Mouse (Mus musculus) liver, adult (tissue): ENCODE data around the gene Gm8909.

ENCODE experiments used
- GATA4 ChIP-seq: IDR thresholded peaks from 2 replicates; pipeline ENCODE4 v1.6.1; 2014; ENCODE audit warnings: mild to moderate bottlenecking, low read length; ENCODE audit not compliant: insufficient replicate concordance

Gm8909 gene

DNA sequence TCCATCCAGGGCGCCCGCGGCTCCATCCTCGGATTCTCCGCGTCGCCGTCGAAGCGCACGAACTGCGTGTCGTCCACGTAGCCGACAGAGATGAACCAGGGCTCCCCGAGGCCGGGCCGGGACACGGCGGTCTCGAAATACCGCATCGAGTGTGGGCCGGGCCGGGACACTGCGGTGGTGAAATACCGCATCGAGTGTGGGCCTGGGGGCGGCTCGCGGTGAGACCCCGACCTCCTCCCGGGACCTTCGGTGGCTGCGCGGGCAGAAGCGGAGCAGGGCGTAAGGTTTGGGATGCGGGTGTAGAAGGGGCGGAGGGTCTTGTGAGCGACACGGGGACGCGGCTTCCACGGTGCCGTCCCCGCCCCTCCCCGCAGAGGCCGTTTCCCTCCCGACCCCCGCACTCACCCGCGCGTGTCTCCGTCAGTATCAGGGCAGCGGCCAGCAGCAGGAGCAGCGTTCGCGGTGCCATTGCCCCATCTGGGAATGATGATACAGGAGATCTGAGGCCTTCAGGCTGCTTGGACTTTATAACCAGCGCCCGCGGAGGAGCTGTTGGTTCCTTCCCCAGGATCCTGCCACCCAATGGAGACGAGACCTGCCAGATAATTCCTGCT, at the start of gene Gm8909:
Gm8909 (minus strand) TSS at position 499 of the 614 bp plus-strand sequence.
- no peak for TF ChIP-seq GATA4

DNA sequence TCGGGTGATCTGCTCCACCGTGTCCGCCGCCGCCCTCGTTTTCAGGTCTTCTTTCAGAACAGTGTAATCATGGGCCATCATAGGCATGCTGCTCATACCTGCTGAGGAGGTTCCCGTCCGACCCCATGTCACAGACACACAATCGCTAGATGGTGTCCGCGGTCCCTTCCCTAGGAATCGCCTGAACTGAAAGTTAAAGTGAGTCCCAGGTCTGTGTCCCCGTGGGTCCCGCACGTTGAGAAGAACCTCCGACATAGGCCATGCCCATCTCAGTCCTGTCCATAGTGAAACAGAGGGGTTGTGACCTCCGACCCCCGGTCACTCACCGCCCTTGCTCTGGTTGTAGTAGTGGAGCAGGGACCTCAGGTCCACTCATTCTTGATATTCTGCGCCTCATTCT, 47.2 kb upstream of the Gm8909 start:
- TF ChIP-seq GATA4, result no peak

DNA sequence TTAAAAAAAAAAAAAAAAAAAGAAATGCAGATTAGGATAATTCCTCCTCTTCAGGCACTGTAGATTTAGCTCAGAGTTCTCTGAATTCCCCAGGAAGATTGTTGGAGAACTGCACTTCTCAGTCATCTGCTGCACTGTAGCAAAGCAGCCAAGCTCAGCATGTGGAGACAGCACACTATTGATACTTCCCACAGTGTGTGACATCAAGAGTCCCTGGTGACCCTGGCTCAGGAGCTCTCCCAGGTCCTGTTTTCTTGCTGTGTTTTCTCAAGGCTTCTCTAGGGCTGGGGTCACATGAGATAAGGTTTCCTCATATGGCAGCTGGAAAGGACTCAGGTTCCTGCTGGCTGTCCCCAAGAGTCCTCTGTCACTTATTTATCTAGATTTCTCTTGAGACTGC, 38.5 kb upstream of the Gm8909 start:
- no peak for TF ChIP-seq GATA4

DNA sequence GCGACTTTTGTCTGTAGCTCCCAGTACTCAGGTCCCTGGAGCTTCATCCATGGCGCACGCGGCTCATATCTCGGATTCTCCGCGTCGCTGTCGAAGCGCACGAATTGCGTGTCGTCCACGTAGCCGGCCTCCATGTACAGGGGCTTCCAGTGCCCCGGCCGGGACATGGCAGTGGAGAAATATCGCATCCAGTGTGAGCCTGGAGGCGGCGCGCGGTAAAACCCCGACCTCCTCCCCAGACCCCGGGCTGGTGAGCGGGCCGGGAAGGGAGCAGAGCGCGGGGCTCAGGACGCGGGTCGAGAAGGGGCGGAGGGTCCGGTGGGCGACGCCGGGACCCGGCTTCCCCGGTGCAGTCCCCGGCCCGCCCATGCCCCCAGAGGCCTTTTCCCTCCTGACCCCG, 37.5 kb upstream of the Gm8909 start:
- TF ChIP-seq GATA4, result no peak

GRCm38 (mm10) chr17:36205456-36205855, 37.1 kb upstream of the Gm8909 start:
- TF ChIP-seq GATA4, result no peak

DNA sequence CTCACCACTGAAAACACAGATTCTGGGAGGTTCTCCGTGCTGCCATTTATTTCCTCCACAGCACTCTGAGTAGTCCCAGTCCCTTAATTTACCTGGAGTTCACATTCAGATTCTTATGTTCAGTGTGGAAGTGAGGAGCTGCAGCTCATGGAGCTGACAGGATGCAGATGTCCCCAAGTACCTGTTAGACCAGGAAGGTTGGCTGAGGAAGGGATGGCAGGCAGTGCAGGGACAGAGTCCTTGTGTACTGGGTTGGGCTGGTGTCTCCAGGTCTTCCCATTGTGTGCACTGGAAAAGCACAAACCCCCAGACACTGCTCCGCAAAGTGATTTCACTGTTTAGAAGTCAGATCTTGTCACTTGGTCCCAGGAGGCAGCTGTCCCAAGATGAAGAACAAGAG, 33.5 kb upstream of the Gm8909 start:
- TF ChIP-seq GATA4, result no peak

DNA sequence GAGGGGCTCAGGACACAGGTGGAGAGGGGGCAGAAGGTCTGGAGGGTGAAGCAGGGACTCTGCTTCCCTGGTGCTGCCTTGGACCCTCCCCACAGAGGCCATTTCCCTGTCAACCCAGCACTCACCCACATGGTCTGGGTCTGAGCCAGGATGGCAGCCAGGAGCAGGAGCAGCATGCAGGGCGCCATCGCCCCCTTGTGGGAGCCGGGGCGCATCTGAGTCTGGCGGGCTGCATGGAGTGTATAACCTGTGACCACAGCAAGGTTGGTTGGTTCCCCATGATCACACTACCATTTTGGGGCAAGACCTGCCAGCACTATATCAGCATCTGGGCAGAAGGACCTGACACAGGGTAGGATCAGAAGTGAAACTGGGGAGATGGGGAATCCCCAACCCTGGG, 30.0 kb upstream of the Gm8909 start:
- TF ChIP-seq GATA4, result no peak

DNA sequence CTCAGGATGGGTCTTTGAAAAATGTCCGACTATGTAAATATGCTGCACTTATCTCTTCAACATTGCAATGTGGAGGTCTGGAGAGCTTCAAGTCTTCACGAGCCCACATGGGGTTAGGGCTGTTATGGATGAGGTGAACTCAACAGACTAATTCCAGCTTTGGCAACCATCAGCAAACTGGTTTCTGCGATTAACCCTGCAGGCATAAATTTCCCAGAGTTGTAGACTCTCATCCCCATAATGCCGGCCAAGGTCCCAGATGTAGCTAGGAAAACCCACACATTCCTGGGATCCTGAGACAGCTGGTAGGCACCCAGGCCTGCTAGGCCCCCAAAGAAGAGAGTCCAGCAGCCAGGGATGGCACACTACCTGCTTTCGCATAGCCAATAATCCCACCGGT, 26.1 kb upstream of the Gm8909 start:
- no peak for TF ChIP-seq GATA4

GRCm38 (mm10) chr17:36193546-36194141, 25.3 kb upstream of the Gm8909 start:
- TF ChIP-seq GATA4, result no peak

DNA sequence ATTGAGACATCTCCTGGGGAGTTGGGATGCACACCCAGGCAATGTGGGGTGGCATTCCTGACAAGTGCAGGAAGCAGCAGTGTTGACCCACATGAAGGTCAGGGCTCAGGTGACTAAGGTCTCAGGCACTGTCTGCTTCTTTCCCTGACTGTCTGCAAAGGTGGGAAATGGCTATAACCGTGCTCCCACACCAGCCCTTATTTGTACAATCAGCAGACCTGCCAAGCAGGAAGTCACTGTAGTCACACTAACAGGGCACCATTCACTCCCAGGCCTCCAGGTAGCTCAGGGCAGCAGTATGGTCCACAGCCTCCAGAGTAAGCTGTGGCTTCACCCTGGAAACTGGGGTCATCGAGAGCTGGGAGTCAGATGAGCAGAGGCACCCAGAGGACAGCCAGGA, 24.0 kb upstream of the Gm8909 start:
- no peak for TF ChIP-seq GATA4

- TF ChIP-seq GATA4, result no peak
Measured at GRCm38 (mm10) chr17:36190169-36190507, 21.8 kb upstream of the Gm8909 start, which contains the start of gene H2-T3. TSS of gene H2-T3 (minus strand) at chr17:36190287.

DNA sequence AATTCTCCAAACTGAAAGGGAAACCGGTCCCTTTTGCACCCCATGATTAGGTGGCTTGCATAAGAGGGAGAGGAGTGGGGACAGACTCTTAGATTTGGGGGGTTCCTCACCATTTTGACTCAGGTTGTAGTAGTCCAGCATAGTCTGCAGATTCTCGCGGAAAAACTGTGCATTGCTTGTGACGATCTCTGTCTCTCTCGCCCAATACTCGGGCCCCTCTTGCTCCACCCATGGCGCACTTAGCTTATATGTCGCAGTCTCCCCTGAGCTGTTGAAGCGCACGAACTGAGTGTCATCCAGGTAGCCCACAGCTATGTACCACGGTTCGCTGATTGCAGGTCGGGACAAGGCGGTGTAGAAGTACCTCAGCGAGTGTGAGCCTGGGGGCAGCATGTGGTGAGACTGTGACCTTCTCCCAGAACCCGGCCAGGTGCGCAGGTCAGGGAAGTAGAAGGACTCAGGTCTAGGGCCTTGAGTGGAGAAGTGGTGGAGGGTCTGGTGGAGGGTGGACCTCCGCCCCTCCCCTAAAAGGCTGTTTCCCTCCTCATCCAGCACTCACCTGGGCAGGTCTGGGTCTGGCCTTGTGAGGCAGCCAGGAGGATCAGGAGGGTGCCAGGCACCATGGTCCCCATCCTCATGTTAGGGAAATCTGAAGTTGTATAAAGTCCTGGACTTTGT, 21.3 kb upstream of the Gm8909 start:
- TF ChIP-seq GATA4, result no peak

- no peak for TF ChIP-seq GATA4
Measured at GRCm38 (mm10) chr17:36187540-36187939, 19.2 kb upstream of the Gm8909 start.

GRCm38 (mm10) chr17:36182212-36182611, 13.9 kb upstream of the Gm8909 start:
- TF ChIP-seq GATA4, result no peak

DNA sequence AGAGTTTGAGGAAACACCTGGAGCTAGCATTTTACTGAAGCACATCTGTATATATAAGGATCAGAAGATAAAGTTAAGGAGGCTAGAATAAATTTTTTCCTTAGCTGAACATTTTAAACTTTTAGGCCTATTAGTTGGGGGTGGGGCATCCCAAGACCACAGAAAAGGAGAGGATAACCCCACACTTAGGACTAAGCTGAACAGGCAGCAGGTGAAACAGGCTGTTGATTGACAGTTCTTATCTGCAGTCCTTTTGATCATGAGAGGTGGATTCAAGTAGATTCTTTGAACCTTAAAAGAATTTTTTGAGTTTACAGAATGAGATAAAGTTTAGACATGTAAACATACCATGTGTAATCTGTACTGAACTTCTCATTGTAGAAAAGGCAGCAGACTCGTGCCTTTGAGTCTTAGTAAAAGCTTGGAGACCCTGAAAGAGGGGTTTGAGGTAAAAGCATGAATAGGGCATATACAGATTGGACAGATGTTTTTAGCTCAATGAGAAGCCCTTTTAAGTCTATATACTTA, 2.0 kb upstream of the Gm8909 start:
- no peak for TF ChIP-seq GATA4

GRCm38 (mm10) chr17:36169753-36170152, 1.4 kb upstream of the Gm8909 start:
- no peak for TF ChIP-seq GATA4
